Mouse (Mus musculus) embryonic facial prominence, embryonic 10.5 days (tissue): ENCODE data around the gene Tbx5. TPM values are rescaled to one million over a fixed set of nuclear protein-coding genes. Genes with fewer than 3 reads are reported as not detected.

Source experiments
- DNase-seq: peaks from one replicate; pipeline ENCODE4 v3.0.0-alpha.2; 2017; ENCODE audit warnings: low spot score
- H3K27ac ChIP-seq: fragments of 300-500 bp; sonication (generic); replicated peaks from 2 replicates; pipeline ENCODE4 v1.5.1; 2016; ENCODE audit warnings: mild to moderate bottlenecking
- H3K27me3 ChIP-seq: fragments of 300-500 bp; sonication (generic); replicated peaks from 2 replicates; pipeline ENCODE4 v1.6.1; 2016; ENCODE audit warnings: low read depth, mild to moderate bottlenecking; ENCODE audit not compliant: poor library complexity, severe bottlenecking
- H3K36me3 ChIP-seq: fragments of 300-500 bp; sonication (generic); replicated peaks from 2 replicates; pipeline ENCODE4 v1.6.1; 2016; ENCODE audit warnings: mild to moderate bottlenecking, moderate library complexity
- H3K4me1 ChIP-seq: fragments of 300-500 bp; sonication (generic); 2 replicates; pipeline ENCODE4 v1.6.1; 2016
- H3K4me3 ChIP-seq: fragments of 300-500 bp; sonication (generic); 2 replicates; pipeline ENCODE4 v1.5.1; 2016; ENCODE audit warnings: mild to moderate bottlenecking, moderate library complexity
- H3K9me3 ChIP-seq: fragments of 300-500 bp; sonication (generic); 2 replicates; pipeline ENCODE4 v1.6.1; 2016; ENCODE audit warnings: mild to moderate bottlenecking
- WGBS: fragments of 180-500 bp; shearing (Covaris S2); methylation state at CpG from one replicate; pipeline ENCODE4 v1.1.7; 2016; 5-methylcytosine and 5-hydroxymethylcytosine counted together
- polyA plus RNA-seq: library from polyadenylated mRNA; unstranded; fragments of >200 nt; fragmentation: Nextera tagmentation; extraction: Ambion mirVana; gene quantifications from 2 replicates; pipeline ENCODE4 v1.2.1, GENCODE M21; 2016

The Tbx5 gene
- polyA plus RNA-seq: 0.45 and 0.98 TPM in 2 replicates

- H3K4me1 ChIP-seq: peaks cover 11% of the 10 kb centered on the region
- under 1% methylated on average over 16 of the region's 16 CpGs for WGBS
- no peak within 1 kb of the TSS for H3K27ac ChIP-seq
- H3K4me3 ChIP-seq: no peak within 1 kb of the TSS
- peak; percentile 39 for DNase-seq
- peaks cover 100% of the 10 kb centered on the region for H3K27me3 ChIP-seq
- H3K36me3 ChIP-seq: no peaks in the 10 kb centered on the region
- H3K9me3 ChIP-seq: no peaks in the 10 kb centered on the region
Measured at GRCm38 (mm10) chr5:119832479-119832796, at the start of gene Tbx5. Gene Tbx5, plus strand, starts transcription at chr5:119832668.

GRCm38 (mm10) chr5:119785959-119786358 lies 46.5 kb upstream of the Tbx5 start:
- H3K36me3 ChIP-seq: no peaks in the 10 kb centered on the region
- peaks cover 28% of the 10 kb centered on the region for H3K27me3 ChIP-seq
- no peak overlapping the region for H3K27ac ChIP-seq
- no peak for DNase-seq
- 88% methylated on average over 7 of the region's 7 CpGs for WGBS
- H3K4me3 ChIP-seq: no peak overlapping the region
- H3K4me1 ChIP-seq: no peaks in the 10 kb centered on the region
- H3K9me3 ChIP-seq: peaks cover 5% of the 10 kb centered on the region; the same call in 1 of the 2 replicates

GRCm38 (mm10) chr5:119791664-119792063 lies 40.8 kb upstream of the Tbx5 start:
- H3K27me3 ChIP-seq: peaks cover 70% of the 10 kb centered on the region

DNA sequence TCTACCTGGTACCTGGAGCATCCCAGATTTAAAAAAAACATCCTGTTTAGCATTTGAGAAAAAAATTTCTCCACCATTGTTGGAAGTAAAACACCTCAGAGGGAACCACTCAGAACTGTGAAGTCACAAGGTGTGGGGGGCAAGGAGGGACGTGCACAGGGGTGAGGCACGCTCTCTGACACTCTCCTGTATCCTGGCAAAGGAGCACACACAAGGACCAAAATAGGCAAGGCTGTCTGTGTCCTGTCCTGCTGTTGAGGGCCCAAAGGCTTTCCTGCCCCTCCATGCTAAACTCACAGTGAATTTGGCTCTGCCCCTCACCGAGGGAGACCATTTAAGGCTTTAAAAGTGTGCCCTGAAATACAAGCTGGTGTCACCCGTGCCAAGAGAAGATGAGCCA lies 38.5 kb upstream of the Tbx5 start:
- H3K4me3 ChIP-seq: no peak overlapping the region
- no peaks in the 10 kb centered on the region for H3K9me3 ChIP-seq
- DNase-seq: no peak
- H3K27me3 ChIP-seq: peaks cover 83% of the 10 kb centered on the region
- 0 out of 2 replicates have a peak, but pooled peaks cover 4% of the 10 kb centered on the region for H3K4me1 ChIP-seq
- H3K36me3 ChIP-seq: no peaks in the 10 kb centered on the region
- WGBS: under 1% methylated on average over 4 of the region's 4 CpGs
- no peak overlapping the region for H3K27ac ChIP-seq

More at GRCm38 (mm10) chr5:119791664-119792063, 40.8 kb upstream of the Tbx5 start:
- WGBS: 46% methylated on average over 5 of the region's 5 CpGs
- Histone ChIP-seq H3K4me1 (no peaks in the 10 kb centered on the region), H3K4me3 (no peak overlapping the region), H3K9me3 (no peaks in the 10 kb centered on the region), H3K36me3 (no peaks in the 10 kb centered on the region), H3K27ac (no peak overlapping the region)
- DNase-seq: no peak

DNA sequence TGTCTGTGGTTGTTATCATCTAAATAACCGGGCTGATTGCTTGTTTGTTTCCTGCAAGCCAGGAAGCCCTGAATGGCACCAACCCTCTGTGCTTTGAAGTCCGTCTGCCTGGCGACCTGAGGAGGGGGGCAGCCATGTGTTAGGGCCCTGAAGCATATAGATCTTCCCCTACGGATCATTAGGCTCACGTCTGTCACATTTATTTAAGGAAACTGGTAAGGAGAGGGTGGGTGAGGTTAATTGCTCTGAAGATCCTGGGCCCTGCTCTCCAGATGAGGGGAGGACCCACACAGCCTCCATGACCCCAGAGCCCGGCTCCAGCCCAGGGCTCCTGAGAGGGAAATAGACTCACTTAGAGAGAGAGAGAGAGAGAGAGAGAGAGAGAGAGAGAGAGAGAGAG lies 37.1 kb upstream of the Tbx5 start:
- DNase-seq: no peak
- Histone ChIP-seq H3K36me3 (no peaks in the 10 kb centered on the region), H3K27me3 (peaks cover 97% of the 10 kb centered on the region), H3K9me3 (no peaks in the 10 kb centered on the region), H3K27ac (no peak overlapping the region), H3K4me1 (0 out of 2 replicates have a peak, but pooled peaks cover 5% of the 10 kb centered on the region), H3K4me3 (no peak overlapping the region)
- 2% methylated on average over 6 of the region's 6 CpGs for WGBS

GRCm38 (mm10) chr5:119795777-119796176 lies 36.7 kb upstream of the Tbx5 start:
- Histone ChIP-seq H3K27ac (no peak overlapping the region), H3K9me3 (no peaks in the 10 kb centered on the region), H3K4me1 (0 out of 2 replicates have a peak, but pooled peaks cover 6% of the 10 kb centered on the region), H3K27me3 (peaks cover 100% of the 10 kb centered on the region), H3K36me3 (no peaks in the 10 kb centered on the region), H3K4me3 (no peak overlapping the region)
- DNase-seq: no peak
- 8% methylated on average over 3 of the region's 3 CpGs for WGBS

DNA sequence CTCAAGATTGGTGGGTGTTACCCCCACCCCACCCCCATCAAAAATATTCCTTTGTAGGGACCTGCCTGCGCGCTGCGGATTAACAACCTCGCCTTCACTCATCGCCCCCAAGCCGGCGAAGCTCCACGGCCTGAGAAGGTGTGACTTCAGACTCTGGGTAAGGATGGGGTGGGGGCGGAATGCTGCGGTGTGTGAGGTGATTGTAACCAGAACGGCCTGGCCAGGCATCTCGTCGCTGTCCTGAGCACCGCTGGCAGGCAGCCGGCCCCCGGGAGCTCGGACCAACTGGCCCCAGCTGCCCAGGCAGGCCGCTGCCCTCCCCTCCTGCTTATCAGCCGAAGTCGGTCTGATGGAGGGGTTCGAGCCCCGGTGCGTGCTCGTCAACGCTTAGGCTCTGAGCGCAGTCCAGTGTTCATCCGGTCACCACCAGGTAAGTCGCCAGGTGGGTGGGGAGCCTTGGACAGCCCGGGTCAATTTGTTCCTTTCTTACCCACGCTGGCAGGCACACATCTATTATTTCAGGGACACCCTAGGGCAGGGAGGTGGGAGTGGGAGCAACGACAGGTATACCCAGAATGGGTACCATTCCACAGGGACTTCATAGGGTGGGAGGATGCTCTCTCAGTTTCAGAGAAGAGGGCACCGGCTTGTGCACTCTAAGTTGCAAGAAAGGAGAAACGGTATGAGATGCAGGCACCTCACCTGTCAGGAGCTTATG lies 35.9 kb upstream of the Tbx5 start:
- no peak overlapping the region for H3K27ac ChIP-seq
- H3K36me3 ChIP-seq: no peaks in the 10 kb centered on the region
- H3K4me3 ChIP-seq: no peak overlapping the region
- 0 out of 2 replicates have a peak, but pooled peaks cover 6% of the 10 kb centered on the region for H3K4me1 ChIP-seq
- peak; percentile 20 for DNase-seq
- H3K27me3 ChIP-seq: peaks cover 100% of the 10 kb centered on the region
- no peaks in the 10 kb centered on the region for H3K9me3 ChIP-seq
- 2% methylated on average over 33 of the region's 33 CpGs for WGBS

GRCm38 (mm10) chr5:119797580-119798150 lies 34.8 kb upstream of the Tbx5 start:
- Histone ChIP-seq H3K4me1 (0 out of 2 replicates have a peak, but pooled peaks cover 6% of the 10 kb centered on the region), H3K36me3 (no peaks in the 10 kb centered on the region), H3K4me3 (no peak overlapping the region), H3K27ac (no peak overlapping the region), H3K27me3 (peaks cover 100% of the 10 kb centered on the region), H3K9me3 (no peaks in the 10 kb centered on the region)
- peak; percentile 42 for DNase-seq
- WGBS: under 1% methylated on average over 26 of the region's 26 CpGs

GRCm38 (mm10) chr5:119798261-119798660 lies 34.2 kb upstream of the Tbx5 start:
- Histone ChIP-seq H3K27ac (no peak overlapping the region), H3K4me3 (no peak overlapping the region)
- DNase-seq: no peak

DNA sequence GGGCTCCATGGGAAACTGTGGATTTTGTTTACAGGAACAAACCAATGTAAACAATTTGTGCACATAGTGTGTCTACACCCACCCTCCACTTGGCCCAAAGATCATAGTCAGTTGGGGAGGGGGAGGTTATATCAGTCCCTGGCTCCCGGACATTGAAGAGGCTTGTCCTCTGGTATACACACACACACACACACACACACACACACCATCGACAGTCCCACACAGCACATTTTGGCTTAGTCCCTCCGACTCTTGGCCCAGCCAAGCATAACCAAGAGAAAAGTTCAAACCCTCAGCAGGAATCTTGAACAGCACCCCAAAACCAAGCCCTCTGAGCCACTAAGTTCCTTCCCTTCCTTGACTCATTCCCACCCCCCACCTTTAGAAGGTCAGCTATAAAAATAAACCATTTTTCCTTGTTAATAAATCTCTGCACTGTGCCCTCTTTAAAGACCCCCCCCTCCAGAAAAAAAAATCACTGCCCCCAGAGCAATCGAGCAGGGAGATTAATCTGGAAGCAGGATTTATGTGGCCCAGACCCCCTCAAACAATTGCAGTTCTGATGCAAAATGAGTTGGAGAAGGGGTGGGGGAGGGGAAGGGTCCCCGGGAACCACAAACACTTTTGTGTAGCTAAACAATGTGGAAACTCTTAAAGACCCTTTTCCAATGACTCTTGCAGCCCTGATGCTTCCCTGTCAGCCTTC lies 33.6 kb upstream of the Tbx5 start:
- Histone ChIP-seq H3K4me3 (no peak overlapping the region), H3K4me1 (0 out of 2 replicates have a peak, but pooled peaks cover 6% of the 10 kb centered on the region), H3K27me3 (peaks cover 100% of the 10 kb centered on the region)

More at GRCm38 (mm10) chr5:119798261-119798660, 34.2 kb upstream of the Tbx5 start:
- Histone ChIP-seq H3K4me1 (0 out of 2 replicates have a peak, but pooled peaks cover 6% of the 10 kb centered on the region), H3K36me3 (no peaks in the 10 kb centered on the region), H3K9me3 (no peaks in the 10 kb centered on the region), H3K27me3 (peaks cover 100% of the 10 kb centered on the region)
- WGBS: 4% methylated on average over 4 of the region's 4 CpGs

GRCm38 (mm10) chr5:119799419-119800242 lies 32.8 kb upstream of the Tbx5 start:
- Histone ChIP-seq H3K27me3 (peaks cover 100% of the 10 kb centered on the region), H3K27ac (no peak overlapping the region), H3K9me3 (no peaks in the 10 kb centered on the region), H3K4me1 (0 out of 2 replicates have a peak, but pooled peaks cover 6% of the 10 kb centered on the region), H3K4me3 (no peak overlapping the region), H3K36me3 (no peaks in the 10 kb centered on the region)
- WGBS: 1% methylated on average over 9 of the region's 9 CpGs
- peak; percentile 29 for DNase-seq

More for the DNA sequence above, 33.6 kb upstream of the Tbx5 start:
- no peaks in the 10 kb centered on the region for H3K36me3 ChIP-seq
- H3K9me3 ChIP-seq: no peaks in the 10 kb centered on the region
- DNase-seq: peak; percentile 13
- H3K27ac ChIP-seq: no peak overlapping the region
- WGBS: 3% methylated on average over 5 of the region's 5 CpGs

DNA sequence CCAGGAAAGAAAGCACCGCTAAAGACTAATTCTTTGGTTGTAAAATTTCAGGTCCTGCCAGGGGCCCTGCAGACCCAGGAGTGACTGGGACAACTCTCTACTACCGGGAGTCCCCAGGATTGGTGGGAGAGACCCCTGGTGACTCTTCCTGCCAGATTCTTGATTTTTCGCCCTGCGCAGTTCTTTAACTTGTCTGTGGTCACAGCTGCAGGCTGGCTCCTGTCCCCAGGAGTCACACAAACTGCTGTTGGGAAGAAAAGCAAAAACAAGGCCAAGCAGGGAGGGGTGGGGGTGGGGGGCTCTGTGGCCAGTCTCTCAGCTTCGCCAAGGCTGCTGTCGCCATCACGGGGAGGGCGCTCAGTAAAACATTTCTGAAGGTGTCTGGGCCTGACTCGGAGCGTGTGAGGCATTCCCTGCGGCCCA lies 32.2 kb upstream of the Tbx5 start:
- DNase-seq: peak; percentile 32
- Histone ChIP-seq H3K27me3 (peaks cover 100% of the 10 kb centered on the region), H3K36me3 (no peaks in the 10 kb centered on the region), H3K9me3 (no peaks in the 10 kb centered on the region), H3K27ac (no peak overlapping the region), H3K4me1 (0 out of 2 replicates have a peak, but pooled peaks cover 6% of the 10 kb centered on the region), H3K4me3 (no peak overlapping the region)
- 0% methylated on average over 11 of the region's 11 CpGs for WGBS
